Mouse (Mus musculus): Measurements from ENCODE around the gene Prss36. TPM values are rescaled to one million over a fixed set of nuclear protein-coding genes. Genes with fewer than 3 reads are reported as not detected.
"Not testable (repeated sequence)": the region's sequence is repeated elsewhere in the genome, so short reads cannot be mapped to it uniquely, and the experiment has no call there.

Prss36 gene
- polyA plus RNA-seq, 1 experiment from 2014 or later: 10.4 TPM

DNA sequence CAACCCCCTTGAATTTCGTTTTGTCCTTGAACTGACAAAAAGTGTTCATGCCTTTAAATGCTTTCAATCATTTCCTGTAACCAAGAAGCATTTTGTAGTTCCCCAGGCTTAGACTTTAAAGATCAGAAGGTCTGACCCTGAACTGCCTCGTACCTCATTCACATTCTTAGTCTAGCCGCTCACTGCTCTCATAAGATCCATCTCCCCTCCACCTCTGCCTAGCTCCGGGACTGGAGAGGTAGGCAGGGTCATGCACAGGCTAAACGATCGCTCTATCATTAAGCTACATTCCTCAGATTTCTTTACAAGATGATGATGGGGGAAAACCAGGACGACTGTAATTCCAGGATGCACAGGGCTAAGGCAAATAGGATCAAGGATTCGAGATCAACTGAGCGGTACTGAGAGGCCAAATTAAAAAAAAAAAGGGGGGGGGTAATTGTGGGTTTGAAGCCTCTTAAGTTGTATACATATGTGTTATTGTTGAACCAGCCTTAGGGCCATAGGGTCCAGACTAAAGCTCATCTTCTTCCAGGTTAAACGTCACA is 19.9 kb upstream of the Prss36 start:
- 18% methylated on average over 10 of the region's 10 CpGs for WGBS
- peaks cover 20% of the 10 kb centered on the region for H3K4me1 ChIP-seq (replicated peaks)
- H3K4me3 ChIP-seq: peak overlapping the region; percentile 91
- DNase-seq (ENCODE audit: low spot score): peak; percentile 19
- no peaks in the 10 kb centered on the region for H3K27me3 ChIP-seq (ENCODE audit: insufficient read depth, poor library complexity, severe bottlenecking)
- H3K36me3 ChIP-seq: peaks cover 26% of the 10 kb centered on the region
- H3K9me3 ChIP-seq: no peaks in the 10 kb centered on the region
- peak overlapping the region; percentile 99 for H3K27ac ChIP-seq

DNA sequence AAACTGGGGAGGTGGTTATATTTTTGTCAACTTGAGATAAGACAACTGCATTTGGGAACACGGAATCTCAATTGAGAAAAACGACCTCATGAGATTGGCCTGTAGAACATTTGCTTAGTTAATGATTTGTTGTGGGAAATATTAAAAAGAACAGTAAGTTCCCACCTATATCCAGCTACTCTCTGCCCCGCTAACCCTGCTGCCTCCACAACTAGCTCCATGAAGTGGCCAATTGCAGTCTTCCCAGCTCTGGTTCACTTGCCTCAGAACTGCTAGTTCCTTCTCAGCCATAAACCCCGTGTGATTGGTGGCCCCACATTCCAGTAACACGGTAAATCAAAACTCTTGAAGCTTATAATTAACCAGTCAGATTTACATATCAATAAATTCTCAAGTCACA is 12.8 kb upstream of the Prss36 start:
- 67% methylated on average over 5 of the region's 5 CpGs for WGBS
- DNase-seq (ENCODE audit: low spot score): no peak
- H3K27ac ChIP-seq: no peak overlapping the region
- H3K9me3 ChIP-seq: no peaks in the 10 kb centered on the region
- no peaks in the 10 kb centered on the region for H3K36me3 ChIP-seq
- no peaks in the 10 kb centered on the region for H3K27me3 ChIP-seq (ENCODE audit: insufficient read depth, poor library complexity, severe bottlenecking)
- H3K4me1 ChIP-seq (replicated peaks): no peaks in the 10 kb centered on the region
- no peak overlapping the region for H3K4me3 ChIP-seq

DNA sequence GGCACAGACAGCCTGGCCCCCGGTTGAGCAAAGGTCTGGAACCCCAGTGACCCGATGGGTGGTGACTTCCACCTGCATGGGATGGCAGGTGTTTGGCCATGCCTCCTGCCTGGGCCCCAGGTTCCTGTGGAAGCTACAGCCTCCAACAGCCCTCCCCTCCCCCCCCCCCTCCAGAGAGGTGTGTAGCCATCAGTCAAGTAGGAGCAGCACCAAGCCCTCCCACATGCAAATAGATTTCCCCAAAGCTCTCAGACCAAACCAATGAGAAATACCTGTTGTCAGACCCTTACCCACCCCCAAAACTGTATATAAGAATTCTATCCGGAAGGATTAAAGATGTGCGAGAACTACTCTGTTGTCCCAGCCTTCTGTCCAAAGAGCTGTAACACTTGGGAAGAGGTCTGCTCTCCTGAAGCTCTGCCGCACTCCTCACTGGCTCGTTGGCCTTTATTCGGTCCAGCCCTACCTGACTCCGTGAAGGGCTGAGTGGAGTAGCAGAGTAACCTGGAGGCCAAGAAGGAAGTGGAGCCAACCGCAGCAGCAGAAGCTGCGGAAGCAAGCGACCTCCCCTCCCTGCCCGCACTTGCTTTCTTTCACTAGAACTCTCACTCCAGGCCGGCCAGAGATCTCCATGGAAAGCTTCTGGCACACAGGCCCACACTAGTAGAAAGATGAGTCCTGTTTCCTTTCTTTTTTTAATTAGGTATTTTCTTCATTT is 6.5 kb upstream of the Prss36 start:
- no peak overlapping the region for H3K27ac ChIP-seq
- H3K4me3 ChIP-seq: no peak overlapping the region
- H3K36me3 ChIP-seq: no peaks in the 10 kb centered on the region
- no peaks in the 10 kb centered on the region for H3K9me3 ChIP-seq
- no peaks in the 10 kb centered on the region for H3K4me1 ChIP-seq (replicated peaks)
- H3K27me3 ChIP-seq (ENCODE audit: insufficient read depth, poor library complexity, severe bottlenecking): no peaks in the 10 kb centered on the region
- 48% methylated on average over 13 of the region's 13 CpGs for WGBS
- no peak for DNase-seq (ENCODE audit: low spot score)

DNA sequence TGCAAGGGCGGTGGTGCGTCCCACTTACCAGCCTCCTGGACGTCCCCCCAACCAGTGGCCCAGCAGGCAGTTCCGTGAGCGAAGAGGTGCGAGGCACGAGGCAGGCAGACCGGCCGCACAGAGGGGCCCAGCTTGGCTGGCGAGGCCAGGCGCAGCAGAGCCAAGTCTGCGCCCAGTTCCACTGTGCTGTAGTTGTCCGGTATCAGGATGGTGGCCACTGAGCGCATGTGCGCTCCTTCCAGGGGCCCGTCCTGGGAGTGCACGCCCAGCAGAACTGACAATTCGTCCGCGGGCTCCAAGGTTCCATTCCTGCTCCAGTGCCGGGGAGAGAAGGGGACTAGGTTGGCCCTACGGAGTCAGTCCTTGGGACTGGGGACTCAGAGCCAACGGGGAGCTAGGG is 1.9 kb downstream of the Prss36 start:
- 10% methylated on average over 23 of the region's 23 CpGs for WGBS
- Histone ChIP-seq H3K4me3 (peak overlapping the region; percentile 32), H3K4me1 (replicated peaks) (peaks cover 5% of the 10 kb centered on the region), H3K27me3 (ENCODE audit: insufficient read depth, poor library complexity, severe bottlenecking) (peaks cover 44% of the 10 kb centered on the region), H3K27ac (no peak overlapping the region; the same call in 1 of the 2 replicates), H3K9me3 (no peaks in the 10 kb centered on the region), H3K36me3 (no peaks in the 10 kb centered on the region)
- DNase-seq (ENCODE audit: low spot score): peak; percentile 26

DNA sequence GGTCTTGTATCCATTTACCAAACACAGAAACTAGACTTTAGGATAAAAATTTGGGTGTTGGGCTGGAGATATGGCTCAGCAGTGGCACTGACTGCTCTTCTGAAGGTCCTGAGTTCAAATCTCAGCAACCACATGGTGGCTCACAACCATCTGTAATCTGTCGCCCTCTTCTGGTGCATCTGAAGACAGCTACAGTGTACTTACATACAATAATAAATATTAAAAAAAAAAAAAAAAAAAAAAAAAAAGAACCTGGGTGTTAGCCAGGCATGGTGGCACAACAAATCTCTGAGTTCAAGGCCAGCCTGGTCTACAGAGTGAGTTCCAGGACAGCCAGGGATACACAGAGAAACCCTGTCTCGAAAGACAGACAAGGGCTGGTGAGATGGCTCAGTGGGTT is 4.4 kb downstream of the Prss36 start:
- not testable (repeated sequence) for H3K27ac ChIP-seq; DNase-seq (ENCODE audit: low spot score); H3K36me3 ChIP-seq; H3K4me3 ChIP-seq; H3K4me1 ChIP-seq (replicated peaks); H3K9me3 ChIP-seq
- H3K27me3 ChIP-seq (ENCODE audit: insufficient read depth, poor library complexity, severe bottlenecking): peaks cover 41% of the 10 kb centered on the region
- 52% methylated on average over 2 of the region's 2 CpGs for WGBS

DNA sequence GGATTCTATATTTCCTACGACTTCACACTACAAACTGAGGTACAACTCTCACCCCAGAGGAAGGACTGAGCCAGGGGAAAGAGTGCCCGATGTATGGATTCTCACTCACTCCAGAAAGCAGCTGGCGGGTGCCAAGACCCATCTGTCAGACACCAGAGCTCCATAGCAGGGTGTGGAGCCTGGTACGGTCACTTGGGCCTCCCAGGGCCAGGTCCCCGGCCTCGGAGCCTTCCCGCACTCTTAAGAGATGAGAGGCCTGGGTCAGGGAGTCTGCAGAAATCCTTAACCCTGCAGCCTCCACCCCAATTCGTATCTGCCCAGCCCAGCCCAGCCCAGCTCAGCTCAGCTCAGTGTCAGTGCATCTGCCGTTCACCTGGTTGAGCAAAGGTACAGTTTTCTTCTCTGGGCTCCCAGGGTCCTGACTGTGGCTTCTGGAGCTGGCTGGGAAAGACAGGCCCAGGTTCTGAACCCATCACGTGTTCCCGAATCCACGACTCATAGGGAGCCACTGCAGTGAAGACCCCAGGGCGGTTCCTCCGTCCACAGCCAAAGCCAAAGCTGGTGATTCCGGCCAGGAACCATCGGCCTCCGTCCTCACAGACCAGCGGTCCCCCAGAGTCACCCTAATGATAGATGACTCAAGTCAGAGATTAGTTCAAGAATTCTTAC is 10.2 kb downstream of the Prss36 start:
- H3K27ac ChIP-seq: peak overlapping the region; percentile 92; the same call in 1 of the 2 replicates
- 55% methylated on average over 18 of the region's 18 CpGs for WGBS
- H3K4me1 ChIP-seq (replicated peaks): peaks cover 48% of the 10 kb centered on the region
- peak; percentile 23 for DNase-seq (ENCODE audit: low spot score)
- H3K4me3 ChIP-seq: peak overlapping the region; percentile 78
- H3K36me3 ChIP-seq: no peaks in the 10 kb centered on the region
- no peaks in the 10 kb centered on the region for H3K9me3 ChIP-seq
- peaks cover 6% of the 10 kb centered on the region; the same call in 1 of the 2 replicates for H3K27me3 ChIP-seq (ENCODE audit: insufficient read depth, poor library complexity, severe bottlenecking)

DNA sequence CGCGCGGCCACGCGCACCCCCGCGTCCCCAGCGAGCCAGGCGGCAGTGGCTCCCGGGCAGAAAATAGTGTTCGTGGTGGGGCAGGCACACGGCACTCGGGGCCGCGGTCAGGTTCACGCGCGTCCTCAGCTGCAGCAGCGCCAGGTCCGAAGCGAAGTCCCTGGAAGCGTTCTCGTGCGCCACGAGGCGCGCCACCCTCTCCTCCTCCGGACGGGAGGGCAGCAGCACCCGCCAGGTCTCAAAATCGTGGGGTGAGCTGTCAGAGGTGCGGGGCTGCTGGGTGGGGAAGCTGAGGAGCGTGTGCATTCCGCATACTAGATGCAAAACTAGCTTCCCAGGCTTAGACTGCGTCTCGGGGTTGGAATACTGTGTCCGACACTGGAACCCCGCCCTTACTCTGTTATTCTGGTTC is 10.8 kb downstream of the Prss36 start:
- no peaks in the 10 kb centered on the region for H3K36me3 ChIP-seq
- H3K4me1 ChIP-seq (replicated peaks): peaks cover 52% of the 10 kb centered on the region
- no peak for DNase-seq (ENCODE audit: low spot score)
- H3K27ac ChIP-seq: peak overlapping the region; percentile 92
- H3K27me3 ChIP-seq (ENCODE audit: insufficient read depth, poor library complexity, severe bottlenecking): peaks cover 10% of the 10 kb centered on the region
- peak overlapping the region; percentile 78 for H3K4me3 ChIP-seq
- under 1% methylated on average over 38 of the region's 38 CpGs for whole genome bisulfite sequencing
- H3K9me3 ChIP-seq: no peaks in the 10 kb centered on the region

DNA sequence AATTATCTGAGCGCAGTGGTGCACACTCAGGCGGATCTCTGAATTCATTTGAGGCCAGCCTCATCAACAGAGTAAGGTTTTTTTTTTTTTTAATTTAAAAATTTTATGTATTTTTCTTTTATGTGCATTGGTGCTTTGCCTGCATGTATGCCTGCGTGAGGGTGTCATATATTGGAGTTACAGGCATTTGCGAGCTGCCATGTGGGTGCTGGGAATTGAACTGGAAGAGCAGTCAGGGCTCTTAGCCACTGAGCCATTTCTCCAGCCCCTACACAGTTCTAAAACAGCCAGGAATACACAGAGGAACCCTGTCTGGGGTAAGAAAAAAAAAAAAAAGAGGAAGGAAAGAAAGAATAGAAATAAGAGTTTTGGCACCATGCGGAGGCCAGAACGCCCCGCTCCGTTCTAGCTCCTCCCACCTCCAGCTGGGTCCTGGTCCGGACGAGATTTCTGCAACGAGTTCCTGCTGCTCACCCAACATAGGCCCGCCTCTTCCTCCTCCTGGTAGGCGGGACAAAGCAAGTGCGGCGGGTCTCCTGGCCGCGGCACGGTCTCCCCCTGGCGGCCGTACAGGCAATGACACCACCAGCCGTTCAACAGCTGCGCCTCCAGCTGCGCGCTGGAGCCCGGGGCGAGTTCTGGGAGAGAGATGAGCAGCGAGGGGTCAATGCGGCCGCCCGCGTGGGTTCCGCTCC is 11.3 kb downstream of the Prss36 start:
- peak; percentile 95 for DNase-seq (ENCODE audit: low spot score)
- Histone ChIP-seq H3K36me3 (no peaks in the 10 kb centered on the region), H3K4me3 (peak overlapping the region; percentile 78), H3K27ac (peak overlapping the region; percentile 92), H3K9me3 (no peaks in the 10 kb centered on the region), H3K27me3 (ENCODE audit: insufficient read depth, poor library complexity, severe bottlenecking) (peaks cover 16% of the 10 kb centered on the region), H3K4me1 (replicated peaks) (peaks cover 54% of the 10 kb centered on the region)
- WGBS: 7% methylated on average over 32 of the region's 32 CpGs

DNA sequence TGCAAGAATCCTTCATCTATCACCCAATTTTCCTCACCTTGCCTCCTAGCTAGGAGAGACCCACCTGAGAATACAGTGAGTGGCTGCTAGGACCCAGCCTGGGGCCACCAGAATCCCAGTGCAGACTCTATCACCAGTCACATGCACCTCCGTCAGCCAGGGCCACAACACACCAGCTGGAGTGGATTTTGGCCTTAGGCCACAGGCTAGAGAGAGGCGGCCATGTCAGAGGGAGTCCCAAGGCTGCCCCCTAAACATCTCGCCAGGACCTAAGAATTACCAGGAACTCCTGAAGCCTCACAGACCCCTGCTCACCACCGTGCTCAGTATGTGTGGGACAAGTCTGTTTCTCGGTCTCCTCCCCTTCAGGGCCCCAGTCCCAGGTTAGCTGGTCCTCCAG is 12.4 kb downstream of the Prss36 start:
- peaks cover 64% of the 10 kb centered on the region for H3K4me1 ChIP-seq (replicated peaks)
- peak overlapping the region; percentile 92 for H3K27ac ChIP-seq
- WGBS: 88% methylated on average over 5 of the region's 5 CpGs
- peaks cover 27% of the 10 kb centered on the region for H3K27me3 ChIP-seq (ENCODE audit: insufficient read depth, poor library complexity, severe bottlenecking)
- H3K4me3 ChIP-seq: no peak overlapping the region
- no peak for DNase-seq (ENCODE audit: low spot score)
- no peaks in the 10 kb centered on the region for H3K9me3 ChIP-seq
- H3K36me3 ChIP-seq: no peaks in the 10 kb centered on the region

DNA sequence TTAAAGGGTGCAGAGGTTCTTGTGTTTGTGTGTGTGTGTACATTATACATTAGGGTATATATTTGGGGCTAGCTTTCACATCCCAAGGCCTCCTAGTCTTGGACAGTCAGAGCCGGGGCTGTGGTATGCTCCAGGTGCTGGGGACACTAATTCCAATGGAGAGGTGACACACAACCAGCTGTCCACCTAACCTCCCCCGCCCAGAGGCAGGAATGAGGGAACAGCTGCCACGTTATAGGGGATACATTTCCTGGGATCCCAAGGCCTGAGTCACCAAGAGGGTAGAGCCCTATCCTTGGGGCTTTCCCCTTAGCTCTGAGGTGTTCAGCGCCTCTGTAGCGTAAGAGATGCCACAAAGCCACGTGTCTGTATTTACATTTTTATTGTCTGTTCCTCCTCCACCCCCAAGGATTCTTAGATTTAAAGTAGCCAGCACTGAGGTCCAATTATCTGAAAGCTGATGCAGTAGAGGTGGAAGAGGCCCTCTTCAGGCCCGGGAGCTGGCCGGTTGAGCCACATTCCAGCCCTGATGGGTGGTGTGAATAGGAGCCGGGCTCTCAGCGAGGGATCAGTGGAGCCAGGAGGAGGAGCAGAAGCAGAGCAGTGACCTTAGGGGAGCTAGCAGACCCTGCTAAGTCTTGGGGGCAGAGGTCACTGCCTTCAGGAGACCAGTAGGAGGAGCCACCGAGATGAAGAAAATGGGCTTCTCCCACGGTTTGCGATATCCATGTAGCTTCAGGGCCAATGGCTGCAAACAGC is 14.1 kb downstream of the Prss36 start:
- WGBS: 13% methylated on average over 13 of the region's 13 CpGs

DNA sequence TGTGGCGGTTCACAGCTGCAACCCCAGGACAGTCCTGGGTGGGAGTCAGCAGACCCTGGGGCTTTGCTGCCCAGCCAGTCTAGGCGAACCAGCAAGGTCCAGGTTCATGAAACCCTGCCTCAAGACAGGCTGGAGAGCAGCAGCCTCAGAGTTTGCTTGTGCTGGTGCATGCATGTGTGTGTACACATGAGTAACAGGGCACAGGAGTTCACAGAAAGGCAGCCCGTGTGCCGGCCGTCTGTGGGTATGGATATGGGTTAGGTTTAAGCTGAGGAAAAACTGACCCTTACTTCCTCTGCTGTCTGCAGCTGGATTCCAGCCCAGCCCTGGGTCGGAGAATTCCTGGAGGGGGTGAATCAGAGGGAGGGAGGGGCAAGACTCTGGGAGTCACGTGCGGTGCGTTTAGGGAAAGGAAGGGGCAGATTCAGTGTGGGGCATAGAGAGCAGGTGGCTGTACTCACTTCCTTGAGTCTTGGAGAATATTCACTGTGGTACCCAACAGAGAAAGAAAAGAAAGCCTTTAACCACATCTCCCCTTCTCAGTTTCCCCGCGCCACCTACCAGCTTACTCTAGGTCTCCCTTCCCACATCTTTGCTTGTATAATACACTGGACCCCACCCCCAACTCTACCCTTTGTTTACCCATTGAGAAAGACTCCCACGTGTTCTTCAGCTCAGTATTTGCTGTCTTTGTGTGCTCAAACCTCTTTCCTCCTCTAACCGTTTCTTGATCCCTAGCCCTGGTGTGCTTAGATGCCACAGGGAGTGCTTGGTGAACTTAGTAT is 15.0 kb downstream of the Prss36 start:
- 0 out of 2 replicates have a peak overlapping the region, but pooled peaks have one; percentile 2 for H3K4me3 ChIP-seq
- no peaks in the 10 kb centered on the region for H3K9me3 ChIP-seq
- peaks cover 73% of the 10 kb centered on the region for H3K4me1 ChIP-seq (replicated peaks)
- no peak for DNase-seq (ENCODE audit: low spot score)
- H3K27ac ChIP-seq: peak overlapping the region; percentile 70
- WGBS: 32% methylated on average over 13 of the region's 13 CpGs
- peaks cover 41% of the 10 kb centered on the region for H3K27me3 ChIP-seq (ENCODE audit: insufficient read depth, poor library complexity, severe bottlenecking)
- H3K36me3 ChIP-seq: peaks cover 11% of the 10 kb centered on the region

More for the DNA sequence above, 14.1 kb downstream of the Prss36 start:
- Histone ChIP-seq H3K9me3 (no peaks in the 10 kb centered on the region), H3K36me3 (0 out of 2 replicates have a peak, but pooled peaks cover 2% of the 10 kb centered on the region), H3K4me1 (replicated peaks) (peaks cover 73% of the 10 kb centered on the region), H3K4me3 (peak overlapping the region; percentile 6; the same call in 1 of the 2 replicates), H3K27me3 (ENCODE audit: insufficient read depth, poor library complexity, severe bottlenecking) (peaks cover 42% of the 10 kb centered on the region), H3K27ac (peak overlapping the region; percentile 70)
- peak; percentile 62 for DNase-seq (ENCODE audit: low spot score)

All from hindbrain, embryonic 10.5 days (tissue).